Mouse (Mus musculus) embryonic facial prominence, embryonic 12.5 days (tissue): ENCODE measurements around the gene Ubac2. TPM values are rescaled to one million over a fixed set of nuclear protein-coding genes. Genes with fewer than 3 reads are reported as not detected.

Experiments
- ATAC-seq: fragments of 200-750 bp; cut with Nextera tagmentation; 2 replicates; pipeline ENCODE4 v1.8.0; 2017; ENCODE audit not compliant: insufficient number of reproducible peaks, insufficient read depth, low FRiP score, low TSS enrichment
- H3K27ac ChIP-seq: fragments of 300-500 bp; sonication (generic); 2 replicates; pipeline ENCODE4 v1.5.1; 2016; ENCODE audit warnings: mild to moderate bottlenecking
- H3K27me3 ChIP-seq: fragments of 300-500 bp; sonication (generic); 2 replicates; pipeline ENCODE4 v1.6.1; 2016; ENCODE audit warnings: mild to moderate bottlenecking, moderate library complexity
- H3K36me3 ChIP-seq: fragments of 300-500 bp; sonication (generic); 2 replicates; pipeline ENCODE4 v1.6.1; 2016; ENCODE audit warnings: mild to moderate bottlenecking
- H3K4me1 ChIP-seq: fragments of 300-500 bp; sonication (generic); 2 replicates; pipeline ENCODE4 v1.6.1; 2016
- H3K4me2 ChIP-seq: fragments of 300-500 bp; sonication (generic); replicated peaks from 2 replicates; pipeline ENCODE4 v1.6.1; 2016; ENCODE audit warnings: mild to moderate bottlenecking, moderate library complexity
- H3K4me3 ChIP-seq: fragments of 300-500 bp; sonication (generic); 2 replicates; pipeline ENCODE4 v1.5.1; 2016; ENCODE audit warnings: mild to moderate bottlenecking
- H3K9ac ChIP-seq: fragments of 300-500 bp; sonication (generic); 2 replicates; pipeline ENCODE4 v1.6.1; 2016; ENCODE audit warnings: mild to moderate bottlenecking, moderate library complexity
- H3K9me3 ChIP-seq: fragments of 300-500 bp; sonication (generic); 2 replicates; pipeline ENCODE4 v1.6.1; 2016; ENCODE audit warnings: mild to moderate bottlenecking, moderate library complexity
- WGBS: fragments of 180-500 bp; shearing (Covaris S2); methylation state at CpG from one replicate; pipeline ENCODE4 v1.1.7; 2016; 5-methylcytosine and 5-hydroxymethylcytosine counted together
- polyA plus RNA-seq: library from polyadenylated mRNA; unstranded; fragments of >200 nt; fragmentation: Nextera tagmentation; extraction: Ambion mirVana; gene quantifications from 2 replicates; pipeline ENCODE4 v1.2.1, GENCODE M21; 2016

The Ubac2 gene
- polyA plus RNA-seq, 1 experiment from 2014 or later = 64.0 TPM

GRCm38 (mm10) chr14:121928375-121929137 lies 50.1 kb downstream of the Ubac2 start:
- no peak overlapping the region for H3K27ac ChIP-seq
- no peaks in the 10 kb centered on the region for H3K4me1 ChIP-seq
- peaks cover 4% of the 10 kb centered on the region for H3K36me3 ChIP-seq
- 68% methylated on average over 8 of the region's 8 CpGs for WGBS
- no peak overlapping the region for H3K4me3 ChIP-seq
- H3K27me3 ChIP-seq = no peaks in the 10 kb centered on the region
- H3K9ac ChIP-seq = no peak overlapping the region
- no peak for ATAC-seq
- no peak overlapping the region for H3K4me2 ChIP-seq
- H3K9me3 ChIP-seq = no peaks in the 10 kb centered on the region

- no peak overlapping the region for H3K4me3 ChIP-seq
- no peak overlapping the region for H3K9ac ChIP-seq
- 87% methylated on average over 12 of the region's 12 CpGs for WGBS
- H3K36me3 ChIP-seq = peaks cover 12% of the 10 kb centered on the region
- H3K4me2 ChIP-seq = no peak overlapping the region
- no peak overlapping the region for H3K27ac ChIP-seq
- ATAC-seq = no peak
- H3K27me3 ChIP-seq = no peaks in the 10 kb centered on the region
- no peaks in the 10 kb centered on the region for H3K4me1 ChIP-seq
- no peaks in the 10 kb centered on the region for H3K9me3 ChIP-seq
Measured at GRCm38 (mm10) chr14:121929243-121929951, 51.0 kb downstream of the Ubac2 start.

- no peaks in the 10 kb centered on the region for H3K4me1 ChIP-seq
- no peak overlapping the region for H3K9ac ChIP-seq
- H3K27ac ChIP-seq = no peak overlapping the region
- no peak overlapping the region for H3K4me2 ChIP-seq
- no peaks in the 10 kb centered on the region for H3K27me3 ChIP-seq
- WGBS = 83% methylated on average over 7 of the region's 7 CpGs
- H3K4me3 ChIP-seq = no peak overlapping the region
- H3K36me3 ChIP-seq = peaks cover 18% of the 10 kb centered on the region
- no peak for ATAC-seq
- H3K9me3 ChIP-seq = peaks cover 7% of the 10 kb centered on the region; the same call in 1 of the 2 replicates
Measured at GRCm38 (mm10) chr14:121930731-121931383, 52.4 kb downstream of the Ubac2 start.

- Histone ChIP-seq H3K4me2 (no peak overlapping the region), H3K36me3 (peaks cover 18% of the 10 kb centered on the region), H3K27ac (no peak overlapping the region), H3K9ac (no peak overlapping the region), H3K4me1 (no peaks in the 10 kb centered on the region), H3K4me3 (no peak overlapping the region), H3K27me3 (no peaks in the 10 kb centered on the region), H3K9me3 (peaks cover 7% of the 10 kb centered on the region; the same call in 1 of the 2 replicates)
- 91% methylated on average over 3 of the region's 3 CpGs for WGBS
- no peak for ATAC-seq
Measured at GRCm38 (mm10) chr14:121931594-121931993, 53.2 kb downstream of the Ubac2 start.

- no peak overlapping the region for H3K4me3 ChIP-seq
- no peak for ATAC-seq
- no peak overlapping the region for H3K9ac ChIP-seq
- no peaks in the 10 kb centered on the region for H3K4me1 ChIP-seq
- H3K27ac ChIP-seq = no peak overlapping the region
- H3K4me2 ChIP-seq = no peak overlapping the region
- H3K27me3 ChIP-seq = no peaks in the 10 kb centered on the region
- 85% methylated on average over 4 of the region's 4 CpGs for WGBS
- peaks cover 7% of the 10 kb centered on the region; the same call in 1 of the 2 replicates for H3K9me3 ChIP-seq
- peaks cover 18% of the 10 kb centered on the region for H3K36me3 ChIP-seq
Measured at GRCm38 (mm10) chr14:121932180-121932579, 53.8 kb downstream of the Ubac2 start.

GRCm38 (mm10) chr14:121933906-121934596 lies 55.6 kb downstream of the Ubac2 start:
- no peaks in the 10 kb centered on the region for H3K4me1 ChIP-seq
- 91% methylated on average over 7 of the region's 7 CpGs for WGBS
- peaks cover 7% of the 10 kb centered on the region; the same call in 1 of the 2 replicates for H3K9me3 ChIP-seq
- no peak overlapping the region for H3K27ac ChIP-seq
- no peak for ATAC-seq
- no peak overlapping the region for H3K4me2 ChIP-seq
- peaks cover 18% of the 10 kb centered on the region for H3K36me3 ChIP-seq
- H3K4me3 ChIP-seq = no peak overlapping the region
- no peaks in the 10 kb centered on the region for H3K27me3 ChIP-seq
- no peak overlapping the region for H3K9ac ChIP-seq

- 93% methylated on average over 5 of the region's 5 CpGs for WGBS
- Histone ChIP-seq H3K27me3 (no peaks in the 10 kb centered on the region), H3K4me1 (no peaks in the 10 kb centered on the region), H3K9ac (no peak overlapping the region), H3K36me3 (peaks cover 18% of the 10 kb centered on the region), H3K27ac (no peak overlapping the region), H3K4me2 (no peak overlapping the region), H3K9me3 (peaks cover 7% of the 10 kb centered on the region; the same call in 1 of the 2 replicates), H3K4me3 (no peak overlapping the region)
- no peak for ATAC-seq
Measured at GRCm38 (mm10) chr14:121934597-121934946, 56.2 kb downstream of the Ubac2 start.

GRCm38 (mm10) chr14:121936356-121936755 lies 57.9 kb downstream of the Ubac2 start:
- Histone ChIP-seq H3K4me2 (no peak overlapping the region), H3K36me3 (peaks cover 18% of the 10 kb centered on the region), H3K27me3 (no peaks in the 10 kb centered on the region), H3K9ac (no peak overlapping the region), H3K9me3 (peaks cover 7% of the 10 kb centered on the region; the same call in 1 of the 2 replicates), H3K27ac (no peak overlapping the region), H3K4me3 (no peak overlapping the region), H3K4me1 (no peaks in the 10 kb centered on the region)
- ATAC-seq = no peak
- WGBS = 92% methylated on average over 4 of the region's 4 CpGs

- Histone ChIP-seq H3K9me3 (peaks cover 7% of the 10 kb centered on the region; the same call in 1 of the 2 replicates), H3K27me3 (no peaks in the 10 kb centered on the region), H3K4me1 (no peaks in the 10 kb centered on the region), H3K36me3 (peaks cover 18% of the 10 kb centered on the region), H3K4me2 (no peak overlapping the region), H3K4me3 (no peak overlapping the region), H3K27ac (no peak overlapping the region), H3K9ac (no peak overlapping the region)
- no peak for ATAC-seq
- WGBS = 76% methylated on average over 8 of the region's 8 CpGs
Measured at GRCm38 (mm10) chr14:121936856-121937255, 58.4 kb downstream of the Ubac2 start.

- ATAC-seq = no peak
- Histone ChIP-seq H3K27me3 (no peaks in the 10 kb centered on the region), H3K9me3 (peaks cover 7% of the 10 kb centered on the region; the same call in 1 of the 2 replicates), H3K36me3 (peaks cover 15% of the 10 kb centered on the region), H3K4me1 (no peaks in the 10 kb centered on the region), H3K4me2 (no peak overlapping the region), H3K9ac (no peak overlapping the region), H3K4me3 (no peak overlapping the region), H3K27ac (no peak overlapping the region)
- WGBS = 84% methylated on average over 11 of the region's 11 CpGs
Measured at GRCm38 (mm10) chr14:121937601-121938255, 59.3 kb downstream of the Ubac2 start.
